Mouse (Mus musculus) 416B (cell line): ENCODE results near the gene Cdcp2.
"Not testable (repeated sequence)": the region's sequence is repeated elsewhere in the genome, so short reads cannot be mapped to it uniquely, and the experiment has no call there.

Source experiments
- DNase-seq: peaks from one replicate; pipeline ENCODE4 v3.0.0; 2011; ENCODE audit warnings: low read depth

Gene Cdcp2

DNA sequence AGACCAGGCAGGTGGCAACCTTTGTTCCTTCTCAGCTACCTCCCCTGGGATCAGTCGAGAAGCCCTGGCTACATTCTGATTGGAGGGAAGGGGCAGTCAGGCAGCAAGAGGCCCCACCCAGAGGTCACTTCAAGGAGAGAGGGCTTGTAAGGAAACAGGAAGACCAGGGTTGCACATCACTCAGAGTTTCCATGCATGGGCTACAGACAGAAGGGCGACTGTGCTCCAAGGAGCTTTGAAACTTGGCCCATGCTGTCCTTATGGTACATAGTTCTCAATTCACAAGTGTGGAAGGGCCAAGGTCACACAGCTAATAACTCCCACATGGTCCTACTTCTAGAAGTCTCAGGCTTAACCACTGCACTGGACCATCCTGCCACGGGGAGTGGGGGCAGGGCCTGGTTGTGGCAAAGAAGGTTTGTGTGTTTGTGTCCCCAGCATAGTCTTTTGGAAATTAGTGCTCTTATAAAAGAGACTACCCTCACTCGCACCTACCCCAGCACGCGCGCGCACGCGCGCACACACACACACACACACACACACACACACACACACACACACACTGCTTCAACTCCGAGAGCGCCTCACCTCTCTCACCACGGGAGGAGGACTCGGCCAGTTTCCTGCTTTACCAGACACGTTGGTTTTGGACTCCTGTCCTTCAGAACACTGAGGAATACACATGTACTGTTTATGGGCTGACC lies 2.1 kb upstream of the Cdcp2 start:
- DNase-seq: peak; percentile 36

DNA sequence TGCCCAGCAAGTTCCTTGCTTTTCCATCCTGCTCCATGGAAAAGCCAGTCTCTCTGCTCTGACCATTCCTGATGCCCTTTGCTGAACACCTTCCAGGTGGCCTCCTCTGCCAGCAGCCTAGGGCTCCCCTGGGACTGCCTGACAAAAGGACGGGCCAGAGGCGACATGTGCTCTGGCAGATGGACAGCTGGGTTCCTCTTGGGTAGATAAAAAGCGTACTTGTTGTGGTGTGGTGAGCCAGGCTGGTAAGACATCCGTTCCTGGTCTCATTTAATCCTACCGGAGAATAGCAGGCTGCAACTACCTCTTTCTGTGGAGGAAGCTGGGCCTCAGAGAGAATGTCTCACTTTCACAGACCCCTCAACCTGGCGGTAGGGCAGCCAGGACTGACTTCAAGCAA lies 648 bp upstream of the Cdcp2 start:
- DNase-seq: peak; percentile 64

DNA sequence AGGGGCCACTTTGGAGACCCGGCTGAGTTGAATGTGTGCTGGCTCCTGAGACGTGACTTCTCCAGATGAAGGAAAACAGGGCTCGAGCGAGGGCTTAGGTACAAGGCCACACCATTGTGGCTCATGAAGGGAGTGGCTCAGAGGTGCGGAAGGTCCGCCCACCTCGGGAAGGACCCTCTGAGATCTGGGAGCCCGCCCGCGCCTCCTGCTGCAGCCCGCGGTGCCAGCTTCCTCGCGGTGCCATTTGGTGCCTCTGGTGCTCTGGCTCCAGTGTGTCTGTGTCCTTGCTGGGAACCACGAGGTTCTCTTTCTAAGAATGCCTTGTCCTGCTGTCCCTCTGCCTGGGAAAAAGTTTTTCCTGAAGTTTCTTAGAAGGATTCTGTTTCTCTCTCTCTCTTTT lies 1.2 kb downstream of the Cdcp2 start:
- no peak for DNase-seq

DNA sequence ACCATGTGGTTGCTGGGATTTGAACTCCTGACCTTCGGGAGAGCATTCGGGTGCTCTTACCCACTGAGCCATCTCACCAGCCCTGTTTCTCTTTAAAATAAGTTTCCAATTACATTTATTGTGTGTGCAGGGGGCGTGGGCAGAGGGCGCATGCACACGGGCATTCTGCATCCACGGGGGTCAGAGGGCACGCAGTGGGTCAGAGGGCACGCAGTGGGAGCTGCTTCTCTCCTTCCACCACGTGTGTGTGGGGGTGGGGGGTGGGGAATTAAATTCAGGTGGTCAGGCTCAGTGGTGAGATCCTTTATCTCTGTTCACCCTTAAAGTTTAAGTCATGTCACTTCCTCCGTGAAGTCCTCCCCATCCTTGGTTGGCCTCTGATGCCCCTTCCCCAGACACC lies 1.7 kb downstream of the Cdcp2 start:
- DNase-seq: no peak

DNA sequence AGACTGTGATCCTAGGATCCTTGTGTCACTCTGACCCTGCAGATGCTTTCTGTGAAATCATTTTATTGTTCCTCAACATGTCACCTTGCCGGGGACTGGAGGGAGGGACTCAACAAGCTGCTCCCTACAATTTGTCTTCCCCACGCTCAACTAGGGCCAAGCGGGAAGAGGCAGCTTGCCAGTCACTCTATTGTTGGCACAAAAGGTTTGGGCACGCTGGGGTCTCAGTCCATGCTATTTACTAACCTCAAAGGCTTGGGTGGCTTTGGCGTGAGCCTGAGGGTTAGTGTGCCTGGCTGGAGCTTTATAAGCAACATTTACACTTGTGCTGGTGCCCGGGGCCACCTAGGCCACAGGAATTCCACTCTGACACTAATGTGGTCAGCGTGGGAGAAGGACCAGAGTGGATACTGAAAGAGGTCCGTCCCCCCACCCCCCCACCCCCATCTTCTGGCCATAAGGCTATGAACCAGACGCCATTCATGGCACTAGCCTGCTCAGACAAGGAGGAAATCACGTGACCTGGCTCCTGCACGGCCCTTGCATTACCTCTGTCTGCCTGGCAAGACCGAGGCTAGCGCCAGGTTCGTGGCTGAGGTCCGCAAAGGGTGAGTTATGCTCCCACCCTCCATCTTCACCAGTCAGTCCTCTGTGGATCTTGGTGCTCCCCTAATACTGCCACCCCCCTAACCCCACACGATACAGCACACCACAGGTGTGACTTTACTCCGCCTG lies 2.3 kb downstream of the Cdcp2 start:
- DNase-seq: peak; percentile 45

DNA sequence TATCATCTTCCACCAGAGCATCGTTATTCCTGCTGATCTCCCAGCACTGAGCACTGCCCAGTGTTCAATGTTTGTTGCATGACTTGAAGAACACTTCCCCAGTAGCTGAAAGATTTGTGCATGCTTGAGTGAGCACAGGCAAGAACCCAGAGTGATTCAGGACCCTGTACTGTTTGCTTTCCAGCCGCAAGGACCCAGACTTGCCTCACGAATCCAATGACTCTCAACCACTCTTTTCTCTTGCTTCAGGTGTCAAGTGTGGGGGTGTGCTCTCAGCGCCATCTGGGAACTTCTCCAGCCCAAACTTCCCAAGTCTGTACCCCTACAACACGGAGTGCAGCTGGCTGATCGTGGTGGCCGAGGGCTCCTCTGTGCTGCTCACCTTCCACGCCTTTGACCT lies 5.5 kb downstream of the Cdcp2 start:
- no peak for DNase-seq

DNA sequence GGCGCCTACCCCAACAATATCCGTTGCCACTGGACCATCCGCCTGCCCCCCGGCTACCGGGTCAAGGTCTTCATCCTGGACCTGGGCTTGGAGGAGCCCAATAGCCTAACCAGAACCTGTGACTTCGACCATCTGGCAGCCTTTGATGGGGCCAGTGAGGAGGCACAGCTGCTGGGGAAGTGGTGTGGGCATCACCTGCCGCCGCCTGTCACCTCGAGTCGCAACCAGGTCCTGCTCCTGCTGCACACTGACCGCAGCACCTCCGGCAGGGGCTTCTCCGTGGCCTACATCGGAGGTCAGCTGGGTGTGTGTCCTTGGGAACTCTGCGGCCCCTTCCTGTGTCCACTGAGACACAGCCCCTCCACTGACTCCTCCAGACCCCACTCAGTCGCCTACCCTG lies 10.1 kb downstream of the Cdcp2 start:
- DNase-seq: no peak

DNA sequence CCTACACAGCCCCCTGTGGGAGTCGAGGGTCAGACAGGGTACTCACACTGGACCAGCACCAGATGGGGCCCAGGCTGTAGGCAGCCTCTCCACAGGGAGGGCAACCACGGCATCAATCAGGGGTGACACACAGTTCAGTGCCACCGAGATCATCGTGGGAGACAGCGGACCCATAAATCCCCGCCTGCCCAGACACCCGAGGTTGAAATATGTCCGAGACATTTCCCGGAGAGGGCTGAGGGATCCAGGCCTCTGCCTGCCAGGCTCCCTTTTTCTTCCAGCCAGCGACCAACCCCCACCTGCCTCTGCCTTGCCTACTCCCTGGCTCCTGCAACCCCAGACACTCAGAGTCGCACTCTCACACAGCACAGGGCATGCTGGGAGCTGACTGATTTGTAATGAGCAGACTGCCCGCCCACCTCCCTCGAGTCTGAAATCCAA lies 11.6 kb downstream of the Cdcp2 start:
- no peak for DNase-seq

GRCm38 (mm10) chr4:107109181-107109580 lies 12.5 kb downstream of the Cdcp2 start:
- DNase-seq: not testable (repeated sequence)

DNA sequence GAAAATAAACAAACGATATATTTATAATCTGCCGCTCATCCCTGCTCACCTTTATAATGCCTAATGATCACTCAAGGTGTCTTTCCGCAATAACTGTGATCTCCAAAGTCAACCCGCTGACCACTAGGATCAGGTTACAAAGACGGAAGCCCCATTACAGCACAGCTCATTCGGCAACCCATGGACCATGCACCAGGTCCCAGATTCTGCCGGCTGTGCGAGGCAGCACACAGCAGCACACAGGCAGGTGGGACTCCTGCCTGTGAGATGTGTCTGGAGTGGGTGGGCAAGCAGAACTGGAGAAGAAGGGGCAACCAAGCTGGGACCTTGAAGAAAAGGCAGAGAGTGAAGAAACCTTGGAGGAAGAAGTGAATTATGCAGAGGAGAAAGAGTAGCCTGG lies 17.6 kb downstream of the Cdcp2 start:
- no peak for DNase-seq

GRCm38 (mm10) chr4:107117741-107118385 lies 21.2 kb downstream of the Cdcp2 start:
- no peak for DNase-seq

DNA sequence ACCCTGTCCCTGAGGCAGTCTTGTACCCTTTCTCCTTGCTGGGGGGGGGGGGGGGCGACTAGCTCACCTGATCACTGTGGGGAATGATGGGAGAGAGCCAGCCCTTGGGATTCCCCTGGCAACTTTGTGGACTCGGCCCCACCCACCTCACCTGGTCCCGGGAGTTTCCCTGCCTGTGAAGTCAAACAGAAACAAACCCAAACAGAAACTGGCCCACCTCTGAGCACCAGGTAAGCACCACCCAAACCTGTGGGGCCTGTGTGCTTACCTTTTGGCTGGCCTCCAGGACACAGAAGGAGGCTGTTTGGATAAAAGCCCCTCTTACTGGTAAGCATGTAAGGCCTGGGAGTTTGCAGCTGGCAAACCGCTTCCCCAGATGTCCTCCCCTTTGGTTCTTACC lies 22.4 kb downstream of the Cdcp2 start:
- DNase-seq: no peak

GRCm38 (mm10) chr4:107120676-107121075 lies 24.0 kb downstream of the Cdcp2 start:
- DNase-seq: no peak

- peak; percentile 33 for DNase-seq
Observed at GRCm38 (mm10) chr4:107121165-107121943, 24.7 kb downstream of the Cdcp2 start.

- DNase-seq: no peak
Observed at GRCm38 (mm10) chr4:107124376-107124775, 27.7 kb downstream of the Cdcp2 start.

DNA sequence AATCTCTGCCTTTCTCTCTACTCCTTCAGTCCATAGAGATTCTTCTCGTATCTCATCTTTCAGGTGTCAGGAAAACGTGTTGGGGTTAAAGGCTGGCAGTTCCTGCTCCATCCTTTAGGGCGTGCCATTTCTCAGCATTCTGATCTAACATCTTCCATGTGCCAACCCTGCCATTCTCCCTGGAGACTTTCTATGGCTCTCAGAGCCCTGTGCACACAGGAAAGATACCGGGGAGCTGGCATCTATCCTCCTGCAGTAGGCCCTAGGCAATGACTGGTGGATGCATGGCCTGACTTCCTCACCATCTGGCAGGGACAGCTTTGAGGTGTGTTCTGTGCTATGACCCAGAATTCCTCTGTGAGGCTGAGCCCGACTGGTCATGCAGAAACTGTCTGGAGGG lies 28.4 kb downstream of the Cdcp2 start:
- DNase-seq: peak; percentile 4

DNA sequence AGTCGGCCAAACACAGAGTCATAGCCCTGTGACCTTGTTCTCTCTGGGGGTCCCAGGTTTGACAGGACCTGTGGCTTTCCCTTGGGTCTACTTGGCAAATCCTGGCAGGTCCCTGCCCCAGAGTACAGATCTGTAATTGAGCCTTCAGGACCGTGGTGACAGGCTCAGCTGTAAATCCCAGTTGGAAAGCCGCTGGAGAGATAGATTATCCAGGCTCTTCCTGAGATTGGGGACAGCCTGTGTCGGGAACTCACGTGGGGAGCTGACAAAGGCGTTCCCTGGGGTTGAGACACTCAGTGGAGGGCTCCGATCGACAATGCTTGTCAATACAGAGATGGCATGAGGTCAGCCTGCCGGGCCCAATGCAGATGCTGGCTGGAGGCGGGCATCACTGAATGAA lies 29.7 kb downstream of the Cdcp2 start:
- no peak for DNase-seq

DNA sequence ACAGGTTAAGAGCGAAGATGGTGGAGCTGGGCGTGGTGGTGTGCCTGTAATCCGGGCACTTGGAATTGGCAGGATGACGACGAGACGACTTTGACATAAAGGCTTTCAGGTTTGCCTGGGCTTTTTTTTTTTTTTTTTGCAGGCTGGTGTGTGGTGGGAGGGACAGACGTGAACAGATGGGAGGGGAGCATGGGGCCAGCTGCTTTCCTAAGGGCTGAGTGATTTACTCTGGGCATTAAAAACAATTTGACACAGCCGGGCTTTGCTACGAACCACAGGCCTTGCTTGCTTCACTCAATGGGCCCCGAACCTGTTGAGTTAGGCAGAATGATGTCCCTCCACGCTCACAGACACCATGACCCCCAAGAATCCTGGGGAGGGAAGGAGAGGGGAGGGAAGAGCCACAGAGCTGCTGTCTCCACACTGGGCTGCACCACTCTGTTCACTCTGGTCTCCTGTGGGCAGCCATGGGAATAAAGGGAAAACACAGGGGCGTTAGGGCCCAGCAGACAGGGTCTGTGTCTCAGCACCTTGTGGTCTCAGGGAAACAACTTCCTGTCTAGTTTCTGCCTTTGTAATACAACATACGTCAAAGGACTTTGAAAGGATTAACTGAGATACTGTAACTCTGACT lies 30.3 kb downstream of the Cdcp2 start:
- no peak for DNase-seq

- no peak for DNase-seq
Observed at GRCm38 (mm10) chr4:107127901-107128669, 31.4 kb downstream of the Cdcp2 start.

- DNase-seq: no peak
Observed at GRCm38 (mm10) chr4:107129373-107129772, 32.7 kb downstream of the Cdcp2 start.

DNA sequence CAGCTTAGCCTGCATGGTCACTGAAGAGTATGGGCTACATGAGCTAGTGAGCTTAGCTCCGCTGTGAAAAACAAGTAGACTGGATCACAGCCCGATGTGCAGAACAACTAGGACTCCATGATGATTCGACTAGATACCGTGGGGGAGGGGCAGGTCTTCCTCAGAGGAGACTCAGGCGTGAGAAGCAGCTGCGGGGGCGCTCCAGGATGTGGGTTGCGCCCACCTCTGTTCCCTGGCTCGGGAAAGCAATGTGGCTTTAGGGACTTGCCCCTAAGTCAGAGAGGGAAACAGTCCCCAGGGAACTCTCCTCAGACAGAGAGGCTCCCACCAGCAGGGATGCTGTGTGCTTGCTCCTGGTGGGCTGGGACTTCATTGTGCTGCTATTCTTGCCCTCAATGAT lies 33.8 kb downstream of the Cdcp2 start:
- no peak for DNase-seq
